Mouse (Mus musculus) heart, embryonic 12.5 days (tissue): ENCODE results near the gene Ercc6l2. TPM values are rescaled to one million over a fixed set of nuclear protein-coding genes. Genes with fewer than 3 reads are reported as not detected.

ENCODE experiments used
- ATAC-seq: fragments of 200-750 bp; cut with Nextera tagmentation; 2 replicates; pipeline ENCODE4 v1.8.0; 2017; ENCODE audit warnings: moderate TSS enrichment, moderate library complexity; ENCODE audit not compliant: insufficient number of reproducible peaks, low FRiP score
- H3K27ac ChIP-seq: fragments of 300-500 bp; sonication (generic); 2 replicates; pipeline ENCODE4 v1.5.1; 2016; ENCODE audit warnings: mild to moderate bottlenecking, moderate library complexity; ENCODE audit not compliant: poor library complexity, severe bottlenecking
- H3K27me3 ChIP-seq: fragments of 300-500 bp; sonication (generic); replicated peaks from 2 replicates; pipeline ENCODE4 v1.6.1; 2016; ENCODE audit warnings: mild to moderate bottlenecking, moderate library complexity
- H3K36me3 ChIP-seq: fragments of 300-500 bp; sonication (generic); 2 replicates; pipeline ENCODE4 v1.6.1; 2016; ENCODE audit warnings: mild to moderate bottlenecking, moderate library complexity
- H3K4me1 ChIP-seq: fragments of 300-500 bp; sonication (generic); replicated peaks from 2 replicates; pipeline ENCODE4 v1.6.1; 2016; ENCODE audit warnings: mild to moderate bottlenecking
- H3K4me2 ChIP-seq: fragments of 300-500 bp; sonication (generic); 2 replicates; pipeline ENCODE4 v1.6.1; 2016; ENCODE audit warnings: mild to moderate bottlenecking, moderate library complexity
- H3K4me3 ChIP-seq: fragments of 300-500 bp; sonication (generic); 2 replicates; pipeline ENCODE4 v1.5.1; 2016; ENCODE audit warnings: mild to moderate bottlenecking
- H3K9ac ChIP-seq: fragments of 300-500 bp; sonication (generic); 2 replicates; pipeline ENCODE4 v1.6.1; 2016; ENCODE audit warnings: mild to moderate bottlenecking, moderate library complexity
- H3K9me3 ChIP-seq: fragments of 300-500 bp; sonication (generic); replicated peaks from 2 replicates; pipeline ENCODE4 v1.6.1; 2016; ENCODE audit warnings: mild to moderate bottlenecking, moderate library complexity
- WGBS: fragments of 180-500 bp; shearing (Covaris S2); methylation state at CpG from one replicate; pipeline ENCODE4 v1.1.7; 2016; 5-methylcytosine and 5-hydroxymethylcytosine counted together
- polyA plus RNA-seq: library from polyadenylated mRNA; unstranded; fragments of >200 nt; fragmentation: Nextera tagmentation; extraction: Ambion mirVana; gene quantifications from 2 replicates; pipeline ENCODE4 v1.2.1, GENCODE M21; 2016

The Ercc6l2 gene
- polyA plus RNA-seq, 1 experiment from 2014 or later: 16.6 TPM

GRCm38 (mm10) chr13:63886429-63887052, 71.5 kb downstream of the Ercc6l2 start:
- Histone ChIP-seq H3K27me3 (no peaks in the 10 kb centered on the region), H3K9ac (no peak overlapping the region), H3K4me1 (no peaks in the 10 kb centered on the region), H3K4me3 (no peak overlapping the region), H3K27ac (no peak overlapping the region), H3K36me3 (peaks cover 11% of the 10 kb centered on the region), H3K9me3 (no peaks in the 10 kb centered on the region), H3K4me2 (no peak overlapping the region)
- no peak for ATAC-seq
- 85% methylated on average over 3 of the region's 3 CpGs for WGBS

GRCm38 (mm10) chr13:63900679-63901302, 85.8 kb downstream of the Ercc6l2 start:
- peak; percentile 27; the same call in 1 of the 2 replicates for ATAC-seq
- WGBS: 14% methylated on average over 12 of the region's 12 CpGs
- Histone ChIP-seq H3K36me3 (peaks cover 7% of the 10 kb centered on the region; the same call in 1 of the 2 replicates), H3K27ac (no peak overlapping the region), H3K4me1 (peaks cover 20% of the 10 kb centered on the region), H3K4me2 (peak overlapping the region; percentile 92), H3K4me3 (peak overlapping the region; percentile 48), H3K27me3 (0 out of 2 replicates have a peak, but pooled peaks cover 5% of the 10 kb centered on the region), H3K9me3 (no peaks in the 10 kb centered on the region), H3K9ac (peak overlapping the region; percentile 64)

GRCm38 (mm10) chr13:63901303-63901713, 86.3 kb downstream of the Ercc6l2 start:
- Histone ChIP-seq H3K4me3 (peak overlapping the region; percentile 48), H3K9ac (peak overlapping the region; percentile 64), H3K9me3 (no peaks in the 10 kb centered on the region), H3K4me1 (peaks cover 20% of the 10 kb centered on the region), H3K36me3 (peaks cover 5% of the 10 kb centered on the region; the same call in 1 of the 2 replicates), H3K4me2 (peak overlapping the region; percentile 92), H3K27me3 (0 out of 2 replicates have a peak, but pooled peaks cover 5% of the 10 kb centered on the region), H3K27ac (no peak overlapping the region)
- peak; percentile 69 for ATAC-seq
- WGBS: 2% methylated on average over 17 of the region's 17 CpGs

GRCm38 (mm10) chr13:63901714-63902597, 86.9 kb downstream of the Ercc6l2 start:
- Histone ChIP-seq H3K4me2 (peak overlapping the region; percentile 92), H3K4me1 (peaks cover 20% of the 10 kb centered on the region), H3K4me3 (peak overlapping the region; percentile 48), H3K36me3 (no peaks in the 10 kb centered on the region), H3K9me3 (no peaks in the 10 kb centered on the region), H3K27me3 (0 out of 2 replicates have a peak, but pooled peaks cover 5% of the 10 kb centered on the region), H3K9ac (peak overlapping the region; percentile 64), H3K27ac (0 out of 2 replicates have a peak overlapping the region, but pooled peaks have one; percentile 0)
- WGBS: 7% methylated on average over 28 of the region's 28 CpGs
- peak; percentile 72 for ATAC-seq

- Histone ChIP-seq H3K36me3 (no peaks in the 10 kb centered on the region), H3K4me3 (no peak overlapping the region), H3K4me2 (no peak overlapping the region), H3K27ac (no peak overlapping the region), H3K4me1 (peaks cover 19% of the 10 kb centered on the region), H3K9me3 (no peaks in the 10 kb centered on the region), H3K9ac (no peak overlapping the region), H3K27me3 (0 out of 2 replicates have a peak, but pooled peaks cover 5% of the 10 kb centered on the region)
- WGBS: 82% methylated on average over 4 of the region's 4 CpGs
- no peak for ATAC-seq
These were observed 91.5 kb downstream of the Ercc6l2 start for GRCm38 (mm10) chr13:63906516-63906915.

GRCm38 (mm10) chr13:63907437-63907836, 92.4 kb downstream of the Ercc6l2 start:
- Histone ChIP-seq H3K27me3 (0 out of 2 replicates have a peak, but pooled peaks cover 5% of the 10 kb centered on the region), H3K9me3 (no peaks in the 10 kb centered on the region), H3K4me2 (no peak overlapping the region), H3K27ac (no peak overlapping the region), H3K4me3 (no peak overlapping the region), H3K4me1 (peaks cover 17% of the 10 kb centered on the region), H3K36me3 (no peaks in the 10 kb centered on the region), H3K9ac (no peak overlapping the region)
- no peak for ATAC-seq
- 37% methylated on average over 4 of the region's 4 CpGs for WGBS

GRCm38 (mm10) chr13:63910141-63910804, 95.2 kb downstream of the Ercc6l2 start:
- no peak overlapping the region for H3K9ac ChIP-seq
- H3K27ac ChIP-seq: no peak overlapping the region
- ATAC-seq: no peak
- H3K4me3 ChIP-seq: no peak overlapping the region
- no peaks in the 10 kb centered on the region for H3K36me3 ChIP-seq
- H3K4me2 ChIP-seq: no peak overlapping the region
- no peaks in the 10 kb centered on the region for H3K9me3 ChIP-seq
- no peaks in the 10 kb centered on the region for H3K27me3 ChIP-seq
- 36% methylated on average over 5 of the region's 5 CpGs for WGBS
- peaks cover 16% of the 10 kb centered on the region for H3K4me1 ChIP-seq

- Histone ChIP-seq H3K4me2 (no peak overlapping the region), H3K36me3 (no peaks in the 10 kb centered on the region), H3K4me3 (no peak overlapping the region), H3K9me3 (no peaks in the 10 kb centered on the region), H3K4me1 (peaks cover 16% of the 10 kb centered on the region), H3K27me3 (no peaks in the 10 kb centered on the region), H3K9ac (no peak overlapping the region), H3K27ac (peak overlapping the region; percentile 34; the same call in 1 of the 2 replicates)
- no peak for ATAC-seq
- 33% methylated on average over 3 of the region's 3 CpGs for WGBS
These were observed 96.6 kb downstream of the Ercc6l2 start for GRCm38 (mm10) chr13:63911617-63912016.

- Histone ChIP-seq H3K4me3 (no peak overlapping the region), H3K27me3 (no peaks in the 10 kb centered on the region), H3K9ac (no peak overlapping the region), H3K36me3 (no peaks in the 10 kb centered on the region), H3K9me3 (no peaks in the 10 kb centered on the region), H3K27ac (no peak overlapping the region), H3K4me2 (no peak overlapping the region), H3K4me1 (peaks cover 32% of the 10 kb centered on the region)
- no peak for ATAC-seq
- 85% methylated on average over 6 of the region's 6 CpGs for WGBS
These were observed 98.1 kb downstream of the Ercc6l2 start for GRCm38 (mm10) chr13:63913136-63913535.

- peaks cover 42% of the 10 kb centered on the region for H3K4me1 ChIP-seq
- no peak overlapping the region for H3K9ac ChIP-seq
- no peaks in the 10 kb centered on the region for H3K36me3 ChIP-seq
- no peak overlapping the region for H3K4me3 ChIP-seq
- H3K27ac ChIP-seq: no peak overlapping the region
- ATAC-seq: no peak
- no peak overlapping the region for H3K4me2 ChIP-seq
- no peaks in the 10 kb centered on the region for H3K9me3 ChIP-seq
- H3K27me3 ChIP-seq: no peaks in the 10 kb centered on the region
- WGBS: 55% methylated on average over 3 of the region's 3 CpGs
These were observed 100.1 kb downstream of the Ercc6l2 start for GRCm38 (mm10) chr13:63915176-63915575.
